Mouse (Mus musculus): ENCODE measurements around the gene Kcna2. TPM values are rescaled to one million over a fixed set of nuclear protein-coding genes. Genes with fewer than 3 reads are reported as not detected.

Kcna2 gene
- polyA plus RNA-seq, 1 experiment from 2014 or later, result 0.29 TPM

DNA sequence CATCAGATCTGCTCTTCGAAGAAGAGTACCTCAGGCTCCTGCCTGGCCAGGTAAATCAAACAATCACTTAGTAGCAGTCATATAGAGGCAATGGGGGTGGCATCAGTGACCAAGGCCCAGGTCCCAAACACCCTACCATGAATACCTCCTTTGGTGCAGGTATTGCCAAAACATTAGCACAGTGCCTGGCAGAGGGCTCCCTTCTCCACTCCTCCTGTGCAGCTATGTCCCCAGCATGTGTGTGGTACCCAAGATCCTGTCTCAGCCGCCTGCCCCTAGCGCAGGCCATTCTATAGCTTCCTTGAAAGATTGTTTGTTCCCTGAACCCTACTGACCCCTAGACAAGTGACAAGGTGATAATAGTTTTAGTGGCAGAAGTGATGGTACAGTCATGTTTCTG, 2.5 kb downstream of the Kcna2 start:
- H3K4me1 ChIP-seq, result peaks cover 16% of the 10 kb centered on the region
- H3K4me3 ChIP-seq (replicated peaks), result no peak overlapping the region
- no peaks in the 10 kb centered on the region for H3K9me3 ChIP-seq
- H3K9ac ChIP-seq, result no peak overlapping the region
- ATAC-seq (ENCODE audit: low FRiP score), result no peak
- H3K27ac ChIP-seq, result no peak overlapping the region
- 90% methylated on average over 3 of the region's 3 CpGs for WGBS
- H3K36me3 ChIP-seq (replicated peaks), result no peaks in the 10 kb centered on the region
- no peak overlapping the region for H3K4me2 ChIP-seq
- peaks cover 54% of the 10 kb centered on the region for H3K27me3 ChIP-seq

DNA sequence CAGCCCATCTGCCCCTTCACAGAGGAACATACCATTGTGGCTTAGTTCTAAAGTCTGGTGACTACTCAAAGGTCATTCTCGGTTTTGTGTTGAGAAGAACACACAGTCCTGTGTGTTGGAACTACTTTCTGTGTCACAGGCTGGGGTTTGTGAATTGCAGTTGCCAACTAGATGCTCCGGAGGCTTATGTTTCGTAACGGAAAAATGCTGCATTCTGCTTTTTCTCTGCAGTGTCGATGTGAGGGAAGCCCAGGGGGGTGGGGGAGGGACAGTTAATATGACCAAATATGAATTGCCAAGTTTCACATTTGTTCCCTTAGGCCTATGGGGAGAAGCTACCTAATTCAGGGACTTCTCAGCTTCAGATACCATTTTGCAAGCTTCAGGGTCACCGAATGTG, 5.0 kb downstream of the Kcna2 start:
- no peak for ATAC-seq (ENCODE audit: low FRiP score)
- Histone ChIP-seq H3K27me3 (peaks cover 33% of the 10 kb centered on the region), H3K4me1 (peaks cover 11% of the 10 kb centered on the region), H3K27ac (no peak overlapping the region), H3K4me2 (no peak overlapping the region), H3K36me3 (replicated peaks) (no peaks in the 10 kb centered on the region), H3K9me3 (no peaks in the 10 kb centered on the region), H3K9ac (no peak overlapping the region), H3K4me3 (replicated peaks) (no peak overlapping the region)
- 88% methylated on average over 6 of the region's 6 CpGs for WGBS

DNA sequence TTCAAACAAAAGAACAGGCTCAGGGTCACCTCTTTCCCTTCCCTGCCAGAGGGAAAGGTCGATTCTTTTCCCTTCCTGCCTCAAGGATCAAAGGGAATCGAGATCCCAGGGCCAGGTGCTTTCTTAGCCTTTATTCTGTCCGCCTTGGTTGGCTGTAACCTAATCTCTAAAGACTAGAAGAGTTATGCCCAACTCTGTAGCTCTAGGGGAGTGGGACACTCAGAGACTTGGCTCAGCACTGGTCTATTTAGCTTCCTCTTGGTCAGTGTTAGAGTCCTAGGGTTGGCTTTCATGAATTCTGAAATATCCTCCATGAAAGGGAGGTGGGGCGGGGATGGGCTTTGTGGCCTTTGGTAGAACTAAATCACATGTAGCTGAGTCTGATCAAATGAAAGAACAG, 11.6 kb downstream of the Kcna2 start:
- Histone ChIP-seq H3K4me3 (replicated peaks) (no peak overlapping the region), H3K9me3 (no peaks in the 10 kb centered on the region), H3K4me1 (peaks cover 21% of the 10 kb centered on the region), H3K36me3 (replicated peaks) (no peaks in the 10 kb centered on the region), H3K27me3 (no peaks in the 10 kb centered on the region), H3K27ac (no peak overlapping the region), H3K9ac (no peak overlapping the region), H3K4me2 (no peak overlapping the region)
- no peak for ATAC-seq (ENCODE audit: low FRiP score)
- 52% methylated on average over 4 of the region's 4 CpGs for WGBS

DNA sequence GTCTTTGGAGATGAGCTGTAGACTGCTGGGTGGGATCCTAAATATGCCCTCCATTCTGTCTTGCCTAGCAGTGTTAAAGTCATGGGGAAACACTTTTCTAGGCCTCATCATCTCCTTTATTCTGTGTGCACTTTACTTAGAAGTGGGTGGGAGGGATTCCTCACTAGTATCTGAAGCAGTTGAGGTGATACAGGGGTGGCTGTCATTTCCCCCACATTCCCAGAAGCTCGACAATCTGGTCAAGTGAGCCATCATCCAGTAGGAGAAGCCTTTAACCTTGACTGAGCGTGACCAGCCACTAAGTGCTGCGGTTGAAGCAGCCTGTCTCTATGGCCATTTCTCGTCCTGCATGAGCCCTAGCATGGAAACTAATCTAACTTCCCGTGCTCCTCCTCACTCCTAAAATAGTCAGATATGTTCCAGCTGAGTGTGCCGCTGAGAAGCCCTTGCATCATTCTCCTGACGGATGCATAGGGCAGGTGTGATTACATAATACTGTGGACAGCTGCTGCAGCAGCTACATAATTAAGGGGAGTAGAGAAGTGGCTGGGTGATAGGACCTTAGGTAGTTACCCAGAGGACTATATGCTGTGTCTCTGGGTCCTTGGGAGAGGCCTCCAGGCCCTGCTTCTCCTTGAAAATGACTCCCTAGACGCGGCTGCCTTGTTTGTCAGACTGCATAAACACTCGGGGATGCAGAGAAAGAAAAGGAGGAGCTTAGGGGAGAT, 12.2 kb downstream of the Kcna2 start:
- WGBS, result 75% methylated on average over 10 of the region's 10 CpGs
- H3K36me3 ChIP-seq (replicated peaks), result no peaks in the 10 kb centered on the region
- no peaks in the 10 kb centered on the region for H3K9me3 ChIP-seq
- H3K9ac ChIP-seq, result no peak overlapping the region
- ATAC-seq (ENCODE audit: low FRiP score), result peak; percentile 28; the same call in 1 of the 2 replicates
- H3K27ac ChIP-seq, result peak overlapping the region; percentile 57; the same call in 1 of the 2 replicates
- peak overlapping the region; percentile 41; the same call in 1 of the 2 replicates for H3K4me2 ChIP-seq
- H3K4me3 ChIP-seq (replicated peaks), result no peak overlapping the region
- H3K27me3 ChIP-seq, result no peaks in the 10 kb centered on the region
- peaks cover 21% of the 10 kb centered on the region for H3K4me1 ChIP-seq

DNA sequence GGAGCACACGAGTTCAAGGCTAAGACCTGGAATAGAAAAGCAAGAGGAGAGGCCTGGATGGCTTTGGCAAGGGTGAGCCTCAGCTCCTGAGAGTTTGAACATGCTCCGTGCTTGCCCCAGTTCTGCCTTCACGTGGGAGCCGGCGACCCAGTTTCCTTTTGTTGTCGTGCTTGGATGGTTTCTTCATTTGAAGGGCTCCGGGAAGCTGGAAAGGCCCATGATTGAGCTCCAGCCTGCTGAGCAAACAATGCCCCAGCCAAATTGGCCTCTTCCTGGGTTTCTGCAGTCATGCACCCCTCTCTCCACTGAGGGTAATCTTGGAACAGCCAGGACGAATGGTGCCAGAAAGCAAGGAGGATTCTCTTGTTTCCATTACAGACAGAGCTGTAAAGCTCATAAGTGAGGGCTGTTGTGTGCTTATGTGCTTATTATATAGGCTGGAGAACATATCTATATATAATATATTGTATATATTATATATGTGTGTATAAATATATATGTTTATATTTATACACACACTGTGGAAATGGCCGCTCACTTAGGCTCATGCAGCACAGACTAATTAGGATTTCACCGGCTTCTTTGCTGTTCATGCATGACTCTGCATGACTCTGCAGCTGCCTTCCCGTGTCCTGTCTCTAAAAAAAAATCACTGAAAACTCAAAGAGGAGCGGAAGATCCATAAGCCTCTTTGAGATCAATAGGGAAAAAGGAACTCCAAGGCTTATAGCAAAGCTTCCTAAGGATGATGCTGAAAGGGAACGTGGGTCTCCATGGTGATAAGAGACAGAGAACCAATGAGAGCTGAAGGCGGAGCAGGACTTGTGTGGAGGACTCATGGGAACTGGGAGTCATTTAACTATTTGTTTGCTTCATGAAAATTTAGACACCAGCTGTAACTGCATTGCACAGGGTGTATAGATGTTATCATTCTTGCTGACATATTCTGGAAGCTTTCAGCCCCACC, 13.1 kb downstream of the Kcna2 start:
- peaks cover 21% of the 10 kb centered on the region for H3K4me1 ChIP-seq
- H3K27me3 ChIP-seq, result no peaks in the 10 kb centered on the region
- ATAC-seq (ENCODE audit: low FRiP score), result peak; percentile 84
- no peak overlapping the region for H3K9ac ChIP-seq
- peak overlapping the region; percentile 57; the same call in 1 of the 2 replicates for H3K27ac ChIP-seq
- H3K4me3 ChIP-seq (replicated peaks), result no peak overlapping the region; the same call in 1 of the 2 replicates
- no peaks in the 10 kb centered on the region for H3K36me3 ChIP-seq (replicated peaks)
- no peaks in the 10 kb centered on the region for H3K9me3 ChIP-seq
- 30% methylated on average over 14 of the region's 14 CpGs for WGBS
- H3K4me2 ChIP-seq, result peak overlapping the region; percentile 41

DNA sequence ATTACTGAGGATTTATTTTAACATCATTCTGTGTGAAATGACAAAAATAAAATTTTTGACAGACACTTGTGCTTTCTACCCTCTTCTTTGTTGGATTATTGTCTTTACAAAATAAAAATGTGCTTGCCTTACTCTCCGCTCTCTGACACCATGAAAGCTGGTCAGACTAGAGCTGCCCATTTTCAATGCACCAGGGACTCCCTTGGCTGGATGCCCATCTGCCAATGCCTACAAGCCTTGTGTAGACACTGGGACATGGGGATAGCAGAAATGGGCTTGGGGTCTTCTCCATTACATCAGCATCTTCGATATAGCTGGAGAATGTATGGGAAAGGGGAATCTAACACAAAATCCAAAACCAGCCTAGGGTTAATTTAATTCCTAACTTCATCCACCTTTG, 14.0 kb downstream of the Kcna2 start:
- no peaks in the 10 kb centered on the region for H3K36me3 ChIP-seq (replicated peaks)
- no peak overlapping the region for H3K9ac ChIP-seq
- H3K27me3 ChIP-seq, result no peaks in the 10 kb centered on the region
- 89% methylated on average over 2 of the region's 2 CpGs for WGBS
- no peaks in the 10 kb centered on the region for H3K9me3 ChIP-seq
- H3K4me1 ChIP-seq, result peaks cover 21% of the 10 kb centered on the region
- H3K4me2 ChIP-seq, result no peak overlapping the region
- no peak overlapping the region for H3K27ac ChIP-seq
- H3K4me3 ChIP-seq (replicated peaks), result no peak overlapping the region
- ATAC-seq (ENCODE audit: low FRiP score), result no peak

DNA sequence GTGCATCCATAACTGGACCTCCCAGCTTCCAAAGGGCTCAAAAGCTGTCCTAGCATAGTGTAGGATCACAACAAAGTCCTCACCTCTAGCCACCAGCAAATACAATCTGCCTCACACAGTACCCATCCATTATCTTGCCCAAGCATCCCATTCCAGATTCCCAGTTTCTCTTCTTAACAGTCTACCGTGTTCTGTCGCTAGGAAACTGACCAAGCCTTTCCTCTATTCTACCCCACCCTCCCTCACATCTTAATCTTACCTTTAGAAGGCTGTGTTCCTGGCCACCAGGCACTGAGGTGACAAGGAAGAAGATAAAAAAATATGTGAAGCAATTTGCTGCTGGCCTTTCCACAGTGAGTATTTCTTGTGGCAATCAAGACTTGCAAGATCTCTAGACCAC, 14.8 kb downstream of the Kcna2 start:
- no peak overlapping the region for H3K4me3 ChIP-seq (replicated peaks)
- 82% methylated on average over 2 of the region's 2 CpGs for WGBS

DNA sequence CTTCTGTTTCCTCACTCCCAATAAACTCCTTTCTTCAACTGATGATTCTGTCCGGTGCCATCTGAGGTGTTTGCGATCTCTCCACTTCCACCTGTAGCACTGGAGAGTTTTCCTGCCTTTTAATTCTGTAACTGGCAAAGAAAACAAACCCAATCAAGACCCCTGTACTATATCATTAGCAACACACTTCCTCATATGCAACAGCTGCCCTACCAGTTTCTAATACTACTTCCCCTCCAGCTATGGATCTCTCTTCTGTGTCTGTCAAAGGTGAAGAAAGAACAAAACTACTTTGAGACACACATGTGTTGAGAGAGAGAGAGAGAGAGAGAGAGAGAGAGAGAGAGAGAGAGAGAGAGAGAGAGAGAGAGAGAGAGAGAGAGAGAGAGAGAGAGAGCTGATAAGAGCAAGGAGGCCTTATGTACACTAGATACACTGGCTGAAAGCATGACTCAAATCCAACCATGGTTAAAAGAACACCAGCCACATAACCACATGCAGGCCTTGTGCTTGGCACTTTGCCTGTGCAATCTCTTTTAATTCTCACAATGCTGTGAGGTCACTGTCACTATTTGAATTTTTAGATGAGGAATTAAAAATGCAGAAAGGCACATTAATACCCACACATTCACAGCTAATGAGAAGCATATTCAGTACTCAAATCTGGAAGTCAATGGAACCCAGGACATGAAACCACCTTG, 19.1 kb downstream of the Kcna2 start:
- H3K27ac ChIP-seq, result no peak overlapping the region
- no peaks in the 10 kb centered on the region for H3K36me3 ChIP-seq (replicated peaks)
- H3K4me1 ChIP-seq, result no peaks in the 10 kb centered on the region
- 82% methylated on average over 2 of the region's 2 CpGs for WGBS
- no peak for ATAC-seq (ENCODE audit: low FRiP score)
- no peaks in the 10 kb centered on the region for H3K27me3 ChIP-seq
- H3K9me3 ChIP-seq, result no peaks in the 10 kb centered on the region
- H3K4me3 ChIP-seq (replicated peaks), result no peak overlapping the region
- no peak overlapping the region for H3K9ac ChIP-seq
- H3K4me2 ChIP-seq, result no peak overlapping the region

More for the DNA sequence above, 14.8 kb downstream of the Kcna2 start:
- no peaks in the 10 kb centered on the region for H3K27me3 ChIP-seq
- H3K27ac ChIP-seq, result no peak overlapping the region
- no peak overlapping the region for H3K4me2 ChIP-seq
- peaks cover 21% of the 10 kb centered on the region for H3K4me1 ChIP-seq
- no peak overlapping the region for H3K9ac ChIP-seq
- H3K36me3 ChIP-seq (replicated peaks), result no peaks in the 10 kb centered on the region
- ATAC-seq (ENCODE audit: low FRiP score), result no peak
- H3K9me3 ChIP-seq, result no peaks in the 10 kb centered on the region

DNA sequence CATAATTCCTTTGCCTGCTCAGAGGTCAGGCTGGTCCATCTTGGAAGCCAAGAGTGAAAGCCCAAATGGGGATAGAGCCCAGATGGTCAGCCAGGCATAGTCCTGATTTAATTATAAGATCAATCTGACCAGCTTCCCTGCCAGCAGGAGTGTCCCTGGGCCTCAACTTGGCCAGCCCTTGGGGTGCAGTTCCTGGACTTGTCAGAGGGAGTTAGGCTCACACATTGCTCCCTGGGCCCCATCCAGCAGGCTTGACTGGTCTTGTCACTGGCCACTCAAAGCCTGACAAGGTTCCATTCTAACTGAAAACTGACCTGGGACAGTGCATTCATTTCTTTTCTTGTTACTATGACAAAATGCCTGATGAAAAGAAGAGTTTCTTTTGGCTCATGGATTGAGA, 21.4 kb downstream of the Kcna2 start:
- no peaks in the 10 kb centered on the region for H3K27me3 ChIP-seq
- H3K4me2 ChIP-seq, result no peak overlapping the region
- no peaks in the 10 kb centered on the region for H3K4me1 ChIP-seq
- H3K27ac ChIP-seq, result no peak overlapping the region
- no peaks in the 10 kb centered on the region for H3K9me3 ChIP-seq
- H3K9ac ChIP-seq, result no peak overlapping the region
- H3K36me3 ChIP-seq (replicated peaks), result no peaks in the 10 kb centered on the region
- no peak overlapping the region for H3K4me3 ChIP-seq (replicated peaks)
- no peak for ATAC-seq (ENCODE audit: low FRiP score)

DNA sequence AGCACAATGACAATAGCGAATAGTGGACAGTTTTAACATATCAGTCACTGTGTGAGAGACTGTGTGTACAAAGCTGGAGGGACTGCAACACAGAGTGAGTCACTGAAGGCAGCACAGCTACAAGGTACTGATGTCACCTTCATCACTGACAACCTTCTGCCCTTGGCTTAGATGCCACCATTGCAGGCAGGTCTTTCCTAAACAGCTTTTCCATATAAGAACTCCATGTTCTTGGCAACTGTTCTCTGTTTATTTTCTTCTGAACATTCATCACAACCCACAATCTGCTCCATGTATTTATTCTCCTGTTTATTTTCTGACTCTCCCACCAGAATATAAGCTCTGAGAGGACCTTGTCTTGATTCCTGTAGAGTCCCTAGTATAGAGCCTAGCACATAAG, 26.7 kb downstream of the Kcna2 start:
- 89% methylated on average over 1 of the region's 1 CpGs for WGBS
- Histone ChIP-seq H3K36me3 (replicated peaks) (no peaks in the 10 kb centered on the region), H3K4me3 (replicated peaks) (no peak overlapping the region), H3K4me1 (0 out of 2 replicates have a peak, but pooled peaks cover 3% of the 10 kb centered on the region), H3K27ac (no peak overlapping the region), H3K4me2 (no peak overlapping the region), H3K9me3 (no peaks in the 10 kb centered on the region), H3K9ac (no peak overlapping the region), H3K27me3 (no peaks in the 10 kb centered on the region)
- no peak for ATAC-seq (ENCODE audit: low FRiP score)

DNA sequence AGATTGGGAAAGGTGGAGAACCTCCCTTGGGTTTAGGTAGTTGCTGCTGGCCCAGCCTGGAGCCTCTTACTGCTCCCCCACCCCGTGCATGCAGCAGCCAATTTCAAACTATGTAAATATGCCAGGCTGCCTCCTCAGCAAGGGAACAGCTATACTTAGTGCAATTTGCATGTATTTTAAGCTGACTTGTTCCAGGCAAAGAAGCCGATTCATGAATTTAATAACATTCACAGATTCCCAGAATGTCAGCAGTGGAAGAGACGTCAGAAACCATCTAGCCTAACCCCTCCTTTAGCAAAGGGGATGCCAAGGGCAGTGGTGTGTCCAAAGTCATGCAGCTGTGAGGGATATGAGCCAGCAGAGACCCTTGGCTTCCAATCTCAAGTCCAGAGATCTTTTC, 27.5 kb downstream of the Kcna2 start:
- WGBS, result 72% methylated on average over 3 of the region's 3 CpGs
- no peak overlapping the region for H3K9ac ChIP-seq
- 0 out of 2 replicates have a peak, but pooled peaks cover 3% of the 10 kb centered on the region for H3K4me1 ChIP-seq
- no peaks in the 10 kb centered on the region for H3K27me3 ChIP-seq
- ATAC-seq (ENCODE audit: low FRiP score), result no peak
- H3K4me3 ChIP-seq (replicated peaks), result no peak overlapping the region
- H3K27ac ChIP-seq, result no peak overlapping the region
- H3K4me2 ChIP-seq, result no peak overlapping the region
- no peaks in the 10 kb centered on the region for H3K9me3 ChIP-seq
- H3K36me3 ChIP-seq (replicated peaks), result no peaks in the 10 kb centered on the region

DNA sequence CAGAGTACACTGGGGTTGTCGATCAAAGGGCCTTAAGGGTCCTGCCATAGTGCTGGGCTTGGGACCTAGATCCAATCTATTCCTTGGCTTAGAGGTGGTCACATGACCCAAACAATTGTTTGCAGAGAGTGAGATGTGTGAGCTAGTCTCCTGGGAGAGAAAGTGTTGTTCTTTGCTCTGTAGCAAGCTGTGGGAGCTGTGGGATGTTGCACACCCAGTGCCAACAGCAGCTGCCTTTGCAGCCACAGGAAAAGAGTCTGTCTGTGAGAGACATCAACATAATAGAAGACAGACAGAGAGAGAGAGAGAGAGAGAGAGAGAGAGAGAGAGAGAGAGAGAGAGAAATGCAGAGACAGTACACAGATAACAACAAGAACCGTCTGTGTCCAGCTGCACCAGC, 28.3 kb downstream of the Kcna2 start:
- no peak overlapping the region for H3K4me2 ChIP-seq
- H3K4me3 ChIP-seq (replicated peaks), result no peak overlapping the region
- H3K9ac ChIP-seq, result no peak overlapping the region
- no peaks in the 10 kb centered on the region for H3K9me3 ChIP-seq
- 59% methylated on average over 2 of the region's 2 CpGs for WGBS
- no peak overlapping the region for H3K27ac ChIP-seq
- H3K4me1 ChIP-seq, result 0 out of 2 replicates have a peak, but pooled peaks cover 3% of the 10 kb centered on the region
- ATAC-seq (ENCODE audit: low FRiP score), result no peak
- H3K27me3 ChIP-seq, result no peaks in the 10 kb centered on the region
- no peaks in the 10 kb centered on the region for H3K36me3 ChIP-seq (replicated peaks)

Measured in forebrain, embryonic 12.5 days (tissue).